Mouse (Mus musculus): ENCODE data around the gene Prkn. TPM values are rescaled to one million over a fixed set of nuclear protein-coding genes. Genes with fewer than 3 reads are reported as not detected.

Gene Prkn
- total and polyA plus RNA-seq, 2 experiments from 2014 or later = 6.2 to 6.8 TPM

DNA sequence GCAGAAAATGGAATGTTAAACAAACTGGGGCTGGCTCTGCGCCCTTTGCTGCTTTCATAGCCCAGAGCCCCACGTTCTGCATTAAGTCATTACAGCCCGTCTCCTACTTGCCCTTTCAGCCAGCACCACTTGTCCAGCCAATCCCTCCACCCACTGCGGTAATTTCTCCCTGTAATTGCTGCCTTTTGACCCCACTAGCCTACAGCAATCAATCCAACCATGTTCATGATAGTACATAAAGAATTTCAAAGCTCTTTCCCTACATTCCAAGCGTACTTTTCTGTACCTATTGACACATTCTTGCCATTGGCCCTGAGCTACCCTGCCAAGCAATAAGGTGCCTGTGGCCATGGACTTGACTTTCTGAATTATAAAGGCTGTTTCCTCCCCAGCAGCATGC, 881.7 kb downstream of the Prkn start:
- Histone ChIP-seq H3K9ac (no peak overlapping the region), H3K4me3 (ENCODE audit: low read depth, low read length) (no peak overlapping the region), H3K27ac (ENCODE audit: low read depth, low read length) (no peak overlapping the region), H3K36me3 (ENCODE audit: insufficient read depth) (no peaks in the 10 kb centered on the region), H3K27me3 (ENCODE audit: insufficient read depth, low read length) (no peaks in the 10 kb centered on the region), H3K4me1 (ENCODE audit: insufficient read depth) (no peaks in the 10 kb centered on the region), H3K4me2 (ENCODE audit: low read depth) (no peak overlapping the region), H3K9me3 (ENCODE audit: low read length) (no peaks in the 10 kb centered on the region)
- DNase-seq (no peak), ATAC-seq (no peak)
- 59% methylated on average over 5 of the region's 5 CpGs for WGBS
- no peak for TF ChIP-seq CTCF (IDR thresholded peaks at IDR 0.05; ENCODE audit: low read depth)

DNA sequence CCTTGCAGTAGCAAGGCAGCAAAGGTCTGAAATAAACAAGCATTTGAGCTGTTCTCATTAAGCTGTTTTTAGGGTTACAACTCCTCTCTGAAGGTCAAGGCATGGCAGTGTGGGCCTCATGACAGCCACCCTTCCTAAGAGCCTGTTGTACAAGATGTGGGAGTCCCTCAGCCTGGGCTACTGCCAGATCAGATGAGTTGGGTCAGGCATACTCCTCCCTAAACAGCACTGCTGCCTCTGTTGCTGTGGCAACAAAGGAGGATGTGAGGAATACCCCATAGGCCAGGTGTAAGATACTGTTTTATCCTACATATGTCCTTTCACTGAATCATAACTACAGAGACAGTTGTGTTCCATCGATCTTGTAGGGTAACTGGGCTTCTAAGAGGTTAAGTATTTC, 882.3 kb downstream of the Prkn start:
- DNase-seq (no peak), ATAC-seq (no peak)
- H3K4me2 ChIP-seq (ENCODE audit: low read depth) = no peak overlapping the region
- no peak overlapping the region for H3K27ac ChIP-seq (ENCODE audit: low read depth, low read length)
- no peaks in the 10 kb centered on the region for H3K36me3 ChIP-seq (ENCODE audit: insufficient read depth)
- H3K4me1 ChIP-seq (ENCODE audit: insufficient read depth) = no peaks in the 10 kb centered on the region
- WGBS = 93% methylated on average over 1 of the region's 1 CpGs
- no peak for TF ChIP-seq CTCF (IDR thresholded peaks at IDR 0.05; ENCODE audit: low read depth)
- no peak overlapping the region for H3K9ac ChIP-seq
- H3K27me3 ChIP-seq (ENCODE audit: insufficient read depth, low read length) = no peaks in the 10 kb centered on the region
- no peak overlapping the region for H3K4me3 ChIP-seq (ENCODE audit: low read depth, low read length)
- H3K9me3 ChIP-seq (ENCODE audit: low read length) = no peaks in the 10 kb centered on the region

DNA sequence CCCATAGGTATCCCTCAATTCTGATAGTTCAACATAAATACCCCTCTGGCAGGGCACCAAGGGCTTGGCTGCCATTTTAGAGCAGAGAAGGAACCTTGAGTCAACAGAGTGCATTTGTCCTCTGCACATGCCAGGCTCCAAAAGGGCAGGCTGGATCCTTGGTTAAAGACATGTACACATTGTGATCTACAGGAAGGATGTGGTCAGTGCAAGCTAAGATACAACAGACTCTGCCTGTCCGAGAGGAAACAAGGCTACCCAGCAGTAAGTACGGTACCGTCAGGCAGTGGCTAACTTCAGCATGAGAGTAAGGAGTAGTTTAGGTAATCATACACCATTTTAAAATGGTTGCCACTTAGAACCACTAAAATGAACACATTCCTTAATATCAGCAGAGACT, 884.0 kb downstream of the Prkn start:
- Histone ChIP-seq H3K4me1 (ENCODE audit: insufficient read depth) (no peaks in the 10 kb centered on the region), H3K9me3 (ENCODE audit: low read length) (no peaks in the 10 kb centered on the region), H3K9ac (no peak overlapping the region), H3K4me3 (ENCODE audit: low read depth, low read length) (no peak overlapping the region), H3K36me3 (ENCODE audit: insufficient read depth) (no peaks in the 10 kb centered on the region), H3K4me2 (ENCODE audit: low read depth) (no peak overlapping the region), H3K27me3 (ENCODE audit: insufficient read depth, low read length) (no peaks in the 10 kb centered on the region), H3K27ac (ENCODE audit: low read depth, low read length) (no peak overlapping the region)
- 94% methylated on average over 3 of the region's 3 CpGs for WGBS
- no peak for DNase-seq
- no peak for ATAC-seq
- TF ChIP-seq CTCF (IDR thresholded peaks at IDR 0.05; ENCODE audit: low read depth) = no peak

DNA sequence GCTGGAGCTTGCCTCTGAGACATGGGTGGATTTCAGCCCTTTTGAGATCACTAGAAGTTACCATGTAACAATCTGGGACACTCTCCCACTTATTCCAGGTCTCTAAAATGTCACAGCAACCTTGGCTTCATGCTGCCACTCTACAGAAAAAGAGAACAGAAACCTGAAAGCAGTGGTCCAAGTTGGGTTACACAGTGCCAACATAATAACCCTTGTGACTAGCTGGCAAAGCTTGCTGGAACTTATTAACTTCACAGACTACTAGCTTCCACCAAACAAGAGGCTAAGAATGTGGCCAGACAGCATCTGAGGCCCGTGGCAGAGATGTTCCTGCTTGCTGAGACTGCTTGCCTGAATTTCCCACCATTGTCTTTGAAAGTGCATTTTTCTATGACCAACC, 886.9 kb downstream of the Prkn start:
- Histone ChIP-seq H3K4me2 (ENCODE audit: low read depth) (no peak overlapping the region), H3K9ac (no peak overlapping the region), H3K4me1 (ENCODE audit: insufficient read depth) (no peaks in the 10 kb centered on the region), H3K27me3 (ENCODE audit: insufficient read depth, low read length) (no peaks in the 10 kb centered on the region), H3K36me3 (ENCODE audit: insufficient read depth) (no peaks in the 10 kb centered on the region), H3K27ac (ENCODE audit: low read depth, low read length) (no peak overlapping the region), H3K9me3 (ENCODE audit: low read length) (no peaks in the 10 kb centered on the region), H3K4me3 (ENCODE audit: low read depth, low read length) (no peak overlapping the region)
- ATAC-seq = no peak
- TF ChIP-seq CTCF (IDR thresholded peaks at IDR 0.05; ENCODE audit: low read depth) = no peak
- DNase-seq = no peak
- WGBS = 58% methylated on average over 1 of the region's 1 CpGs

DNA sequence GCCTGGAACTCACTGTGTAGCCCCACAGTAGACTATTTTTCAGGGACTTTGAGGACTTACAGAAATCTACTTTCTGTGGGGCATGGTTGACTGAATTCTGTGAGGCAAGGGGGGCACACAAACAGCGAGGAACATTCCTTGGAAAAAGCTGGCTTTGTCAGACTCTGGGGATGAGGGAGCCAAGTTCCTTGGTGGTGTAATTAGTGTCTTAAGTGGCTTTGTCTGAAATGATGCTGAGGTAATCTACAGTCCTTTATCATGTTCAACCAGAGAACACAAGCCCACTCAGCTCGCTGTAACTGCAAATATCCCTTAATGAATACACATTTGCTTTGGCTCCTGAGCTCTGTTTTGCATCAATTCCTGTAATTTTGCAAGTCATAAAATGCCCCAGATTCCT, 888.1 kb downstream of the Prkn start:
- Histone ChIP-seq H3K4me2 (ENCODE audit: low read depth) (no peak overlapping the region), H3K9ac (no peak overlapping the region), H3K27me3 (ENCODE audit: insufficient read depth, low read length) (no peaks in the 10 kb centered on the region), H3K4me3 (ENCODE audit: low read depth, low read length) (no peak overlapping the region), H3K27ac (ENCODE audit: low read depth, low read length) (no peak overlapping the region), H3K36me3 (ENCODE audit: insufficient read depth) (no peaks in the 10 kb centered on the region), H3K9me3 (ENCODE audit: low read length) (no peaks in the 10 kb centered on the region), H3K4me1 (ENCODE audit: insufficient read depth) (no peaks in the 10 kb centered on the region)
- 24% methylated on average over 2 of the region's 2 CpGs for WGBS
- 0 out of 2 replicates have a peak, but pooled peaks have one; percentile 42 for ATAC-seq
- no peak for TF ChIP-seq CTCF (IDR thresholded peaks at IDR 0.05; ENCODE audit: low read depth)
- DNase-seq = no peak

DNA sequence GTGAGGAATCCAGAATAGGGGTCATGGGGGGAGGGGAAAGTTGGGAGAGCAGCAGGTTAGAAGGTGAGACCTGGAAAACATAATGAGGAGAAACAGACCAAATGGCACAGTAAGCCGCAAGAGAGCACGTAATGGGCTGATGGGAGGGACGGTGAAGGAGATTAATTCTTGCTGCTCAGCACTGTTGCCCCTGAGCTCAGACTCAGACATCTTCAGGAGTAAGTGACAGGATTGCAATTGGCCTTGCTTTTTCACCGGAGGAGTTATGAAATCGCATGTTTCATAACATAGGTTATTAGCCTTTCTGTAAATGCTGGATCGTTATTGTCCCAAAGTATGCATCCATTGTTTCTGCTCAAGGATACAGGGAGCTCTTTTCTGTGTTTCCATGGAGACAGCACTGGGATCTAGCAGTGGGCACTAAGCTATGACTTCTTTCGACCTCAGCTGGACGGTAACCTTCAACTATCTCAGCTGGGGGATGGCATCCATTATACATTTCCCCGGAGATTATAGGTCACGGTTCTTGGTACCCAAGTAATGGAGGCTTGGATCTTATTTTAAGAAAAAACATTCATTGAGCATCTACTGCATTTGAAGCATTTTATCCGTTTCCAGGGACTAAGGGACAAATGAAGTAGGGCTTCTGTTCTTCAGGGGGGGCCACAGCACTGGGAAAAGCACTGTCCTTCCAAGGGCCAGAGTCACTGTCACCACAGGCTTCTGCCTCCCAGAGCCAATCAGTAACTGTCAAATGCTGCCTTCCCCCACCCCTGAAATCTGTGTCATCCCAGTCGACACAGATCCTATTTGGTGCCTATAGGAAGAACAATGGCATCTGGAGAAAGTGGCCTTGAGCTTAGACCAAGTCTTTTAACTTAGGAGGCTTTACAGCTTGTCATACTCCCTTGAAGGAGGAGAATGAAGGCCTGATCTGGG, 890.7 kb downstream of the Prkn start:
- DNase-seq = peak; percentile 32
- Histone ChIP-seq H3K27ac (ENCODE audit: low read depth, low read length) (no peak overlapping the region), H3K9me3 (ENCODE audit: low read length) (no peaks in the 10 kb centered on the region), H3K27me3 (ENCODE audit: insufficient read depth, low read length) (no peaks in the 10 kb centered on the region), H3K4me2 (ENCODE audit: low read depth) (no peak overlapping the region), H3K9ac (no peak overlapping the region), H3K4me3 (ENCODE audit: low read depth, low read length) (no peak overlapping the region), H3K36me3 (ENCODE audit: insufficient read depth) (no peaks in the 10 kb centered on the region), H3K4me1 (ENCODE audit: insufficient read depth) (no peaks in the 10 kb centered on the region)
- no peak for TF ChIP-seq CTCF (IDR thresholded peaks at IDR 0.05; ENCODE audit: low read depth)
- 46% methylated on average over 12 of the region's 12 CpGs for WGBS
- ATAC-seq = peak; percentile 36; the same call in 1 of the 2 replicates

DNA sequence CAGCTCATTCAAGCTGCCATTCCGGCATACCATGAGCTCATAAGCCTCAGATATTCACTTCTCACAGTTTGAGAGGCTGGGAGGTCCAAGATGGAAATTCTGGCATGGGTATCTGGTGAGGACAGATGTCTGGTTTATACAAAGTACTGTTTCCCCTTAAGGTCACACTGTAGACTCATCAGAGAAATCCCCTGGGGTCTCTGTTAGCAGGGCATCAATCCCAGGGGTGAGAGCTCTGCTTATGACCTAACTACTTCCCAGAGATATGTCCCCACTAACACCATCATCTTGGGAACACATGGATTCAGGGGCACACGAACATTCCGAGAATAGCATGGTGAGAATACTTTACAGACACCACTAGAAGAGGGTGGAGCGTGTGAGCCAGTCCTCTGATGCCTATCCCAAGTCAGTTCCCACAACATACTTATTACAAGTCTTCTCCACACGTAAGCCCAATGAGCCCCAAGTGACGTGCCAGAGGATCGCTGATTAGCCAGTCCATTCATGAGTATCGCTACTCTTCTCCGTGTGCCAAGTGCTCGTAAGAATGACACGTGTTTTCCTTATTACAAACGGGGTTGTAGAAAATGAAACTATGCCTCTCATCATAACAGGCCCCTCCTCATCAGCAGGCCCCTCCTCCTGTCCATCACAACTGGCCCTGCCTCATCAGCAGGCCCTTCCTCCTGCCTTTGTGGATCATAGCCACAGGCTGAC, 895.1 kb downstream of the Prkn start:
- ATAC-seq = no peak
- WGBS = 67% methylated on average over 12 of the region's 12 CpGs

More for the DNA sequence above, 895.1 kb downstream of the Prkn start:
- Histone ChIP-seq H3K27ac (ENCODE audit: low read depth, low read length) (no peak overlapping the region), H3K36me3 (ENCODE audit: insufficient read depth) (no peaks in the 10 kb centered on the region), H3K9ac (no peak overlapping the region), H3K4me3 (ENCODE audit: low read depth, low read length) (no peak overlapping the region), H3K27me3 (ENCODE audit: insufficient read depth, low read length) (no peaks in the 10 kb centered on the region), H3K9me3 (ENCODE audit: low read length) (no peaks in the 10 kb centered on the region), H3K4me2 (ENCODE audit: low read depth) (no peak overlapping the region), H3K4me1 (ENCODE audit: insufficient read depth) (no peaks in the 10 kb centered on the region)
- DNase-seq = no peak
- TF ChIP-seq CTCF (IDR thresholded peaks at IDR 0.05; ENCODE audit: low read depth) = no peak

Measured in forebrain, postnatal 0 days (tissue).